10 mouse cellular contexts compared by ENCODE assay signal in the genomic region with DNA sequence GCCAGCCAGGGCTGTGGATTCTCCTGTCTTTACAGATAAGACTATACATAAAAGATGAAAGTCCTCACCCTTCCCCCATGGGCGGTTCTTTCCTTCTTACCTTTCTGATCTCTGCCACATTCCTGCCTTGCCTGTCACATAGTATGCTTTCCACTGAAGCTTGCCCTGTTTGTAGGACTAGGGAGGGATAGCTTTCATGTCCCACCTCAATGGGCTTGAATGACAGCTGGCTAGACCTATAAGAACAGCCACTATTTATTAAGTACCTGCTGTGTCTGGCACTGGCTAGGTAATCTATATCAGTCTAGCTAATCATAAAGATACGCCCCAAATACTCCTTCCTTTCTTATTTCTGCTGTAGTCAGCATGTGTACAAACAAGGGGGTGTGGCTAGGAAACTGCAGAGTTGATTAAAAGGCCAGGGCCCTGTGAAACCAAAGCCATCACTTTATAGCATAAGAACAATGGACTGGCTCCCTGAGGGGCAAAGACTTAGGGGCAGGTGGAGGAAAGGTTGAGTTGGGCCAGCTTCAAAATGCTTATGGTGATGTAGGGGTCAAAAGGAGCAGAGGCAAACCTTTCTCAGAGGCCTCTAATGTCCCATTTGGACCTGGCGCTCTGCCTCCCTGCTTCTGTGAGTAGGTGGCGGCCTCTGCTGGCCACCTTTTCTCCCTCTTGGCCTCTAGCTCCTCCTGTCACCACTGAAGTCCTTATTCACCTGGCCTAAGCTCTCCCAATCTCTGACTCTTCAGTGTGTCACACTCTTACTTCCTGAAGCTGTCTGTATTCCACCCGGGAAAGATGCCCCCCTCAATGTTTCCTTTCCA. TPM values are rescaled to one million over a fixed set of nuclear protein-coding genes. Genes with fewer than 3 reads are reported as not detected.
DNase-seq lines count a peak whose midpoint lies in the region; ATAC-seq lines count a peak whose summit lies in the region.
"Had no signal": no experiment of that assay in that cellular context is flagged by ENCODE, and none has a peak within 500 bp of the region (broad histone marks: within the 10 kb centered on the region; RNA-seq: fewer than 3 reads in every experiment).

No protein-coding gene starts in this region.

- peaks cover 60% of the 10 kb centered on the region for H3K27me3 ChIP-seq in midbrain, embryonic 10.5 days (ENCODE audit: low read depth, poor library complexity, severe bottlenecking)
- peaks cover 58% of the 10 kb centered on the region for H3K27me3 ChIP-seq in midbrain, embryonic 13.5 days

- peak; percentile 25 for DNase-seq in midbrain, embryonic 10.5 days (ENCODE audit: low spot score)
- peak; percentile 68 for DNase-seq in embryo, embryonic 10.5 days (ENCODE audit: low spot score)
- DNase-seq in kidney, adult 8-10 months, result peak; percentile 51 to 78
- peak; percentile 80 to 83 for DNase-seq in thymus, postnatal 36 days
- DNase-seq in c-Kit-positive CD71-positive TER-119-positive erythroid progenitor cells, embryonic 14.5 days (ENCODE audit: low spot score), result no peak

- H3K9me3 ChIP-seq in midbrain, embryonic 10.5 days (replicated peaks), result no peaks in the 10 kb centered on the region
- no peaks in the 10 kb centered on the region for H3K9me3 ChIP-seq in midbrain, embryonic 13.5 days
- H3K9me3 ChIP-seq: embryonic facial prominence, embryonic 15.5 days had no signal

- WGBS in midbrain, embryonic 10.5 days, result 21% methylated on average over 5 of the region's 5 CpGs
- 19% methylated on average over 5 of the region's 5 CpGs for WGBS in midbrain, embryonic 13.5 days

- peaks cover 47% of the 10 kb centered on the region for H3K4me1 ChIP-seq in midbrain, embryonic 10.5 days
- H3K4me1 ChIP-seq in midbrain, embryonic 13.5 days (replicated peaks), result peaks cover 10% of the 10 kb centered on the region

- no peak overlapping the region for H3K4me3 ChIP-seq in midbrain, embryonic 10.5 days
- H3K4me3 ChIP-seq in midbrain, embryonic 13.5 days (replicated peaks), result no peak overlapping the region
- H3K4me3 ChIP-seq: embryonic facial prominence, embryonic 15.5 days; myocyte had no signal

- no peaks in the 10 kb centered on the region for H3K36me3 ChIP-seq in midbrain, embryonic 10.5 days
- H3K36me3 ChIP-seq in midbrain, embryonic 13.5 days, result no peaks in the 10 kb centered on the region
- H3K36me3 ChIP-seq: embryonic facial prominence, embryonic 15.5 days had no signal

- no peak overlapping the region for H3K9ac ChIP-seq in midbrain, embryonic 13.5 days (replicated peaks)
- H3K9ac ChIP-seq: embryonic facial prominence, embryonic 15.5 days had no signal

- no peak for ATAC-seq in midbrain, embryonic 13.5 days
- ATAC-seq in activated CD4-positive, CD25-positive, alpha-beta regulatory T cell, adult 4 months, result peak; percentile 60
- 0 out of 2 replicates have a peak, but pooled peaks have one; percentile 43 for ATAC-seq in megakaryocyte-erythroid progenitor cell, adult 5-6 weeks (replicated peaks; ENCODE audit: low FRiP score, low TSS enrichment, poor library complexity, severe bottlenecking)

- H3K4me2 ChIP-seq in midbrain, embryonic 13.5 days (replicated peaks), result no peak overlapping the region
- H3K4me2 ChIP-seq: embryonic facial prominence, embryonic 15.5 days had no signal

- H3K27ac ChIP-seq in midbrain, embryonic 10.5 days (replicated peaks), result no peak overlapping the region
- H3K27ac ChIP-seq in midbrain, embryonic 13.5 days, result no peak overlapping the region
- H3K27ac ChIP-seq: embryonic facial prominence, embryonic 15.5 days had no signal

RNA-seq across cellular contexts. Expression of a gene that starts 4.5 kb away (rescaled TPM):
- polyA plus RNA-seq in midbrain, embryonic 10.5 days (2016; fragmentation: Nextera tagmentation; extraction: Ambion mirVana), result 0.16 and 0.28 TPM in 2 replicates
- polyA plus RNA-seq in midbrain, embryonic 13.5 days (2015; fragmentation: Nextera tagmentation; extraction: Ambion mirVana), result 0.13 and 0.17 TPM in 2 replicates
- not detected for polyA plus RNA-seq in activated CD4-positive, CD25-positive, alpha-beta regulatory T cell, adult 4 months (2017; shearing (Covaris generic))
- 0.22 and 1.2 TPM in 2 replicates for total RNA-seq in megakaryocyte-erythroid progenitor cell, adult 5-6 weeks (2014; fragmentation: Nextera tagmentation)
- total RNA-seq in megakaryocyte-erythroid progenitor cell, adult 5-6 weeks (2017), result 1.1 TPM in 1 of 2 replicates, not detected in the other
- polyA plus RNA-seq: myocyte had no signal

RNA-seq across cellular contexts. Expression of a gene that starts 16.1 kb away (rescaled TPM):
- 4.2 and 5.6 TPM in 2 replicates for polyA plus RNA-seq in midbrain, embryonic 10.5 days (2016; fragmentation: Nextera tagmentation; extraction: Ambion mirVana)
- 6.6 and 7.2 TPM in 2 replicates for polyA plus RNA-seq in midbrain, embryonic 13.5 days (2015; fragmentation: Nextera tagmentation; extraction: Ambion mirVana)
- under 1 TPM; 0.19 to 0.42 TPM for polyA plus RNA-seq in activated CD4-positive, CD25-positive, alpha-beta regulatory T cell, adult 4 months (2017; shearing (Covaris generic))
- total RNA-seq in megakaryocyte-erythroid progenitor cell, adult 5-6 weeks (2014; fragmentation: Nextera tagmentation), result not detected in 2 replicates
- total RNA-seq in megakaryocyte-erythroid progenitor cell, adult 5-6 weeks (2017), result not detected in 2 replicates
- polyA plus RNA-seq: myocyte had no signal

RNA-seq across cellular contexts. Expression of a gene that starts 48.1 kb away (rescaled TPM):
- not detected in 2 replicates for polyA plus RNA-seq in midbrain, embryonic 10.5 days (2016; fragmentation: Nextera tagmentation; extraction: Ambion mirVana)
- polyA plus RNA-seq in midbrain, embryonic 13.5 days (2015; fragmentation: Nextera tagmentation; extraction: Ambion mirVana), result not detected in 2 replicates
- polyA plus RNA-seq in activated CD4-positive, CD25-positive, alpha-beta regulatory T cell, adult 4 months (2017; shearing (Covaris generic)), result 1 to 10 TPM; 2.2 to 2.8 TPM
- not detected in 2 replicates for total RNA-seq in megakaryocyte-erythroid progenitor cell, adult 5-6 weeks (2014; fragmentation: Nextera tagmentation)
- total RNA-seq in megakaryocyte-erythroid progenitor cell, adult 5-6 weeks (2017), result not detected in 2 replicates
- polyA plus RNA-seq: myocyte had no signal

RNA-seq across cellular contexts. Expression of a gene that starts 54.7 kb away (rescaled TPM):
- 0.10 and 0.14 TPM in 2 replicates for polyA plus RNA-seq in midbrain, embryonic 10.5 days (2016; fragmentation: Nextera tagmentation; extraction: Ambion mirVana)
- 0.27 and 0.51 TPM in 2 replicates for polyA plus RNA-seq in midbrain, embryonic 13.5 days (2015; fragmentation: Nextera tagmentation; extraction: Ambion mirVana)
- 10 to 100 TPM in 1 of 2 experiments, 1 to 10 TPM in 1; 8.3 to 19.6 TPM for polyA plus RNA-seq in activated CD4-positive, CD25-positive, alpha-beta regulatory T cell, adult 4 months (2017; shearing (Covaris generic))
- 0.79 and 0.81 TPM in 2 replicates for total RNA-seq in megakaryocyte-erythroid progenitor cell, adult 5-6 weeks (2014; fragmentation: Nextera tagmentation)
- 0.61 and 0.94 TPM in 2 replicates for total RNA-seq in megakaryocyte-erythroid progenitor cell, adult 5-6 weeks (2017)
- polyA plus RNA-seq: myocyte had no signal
